Mouse (Mus musculus): ENCODE measurements around the gene Mrpl46. TPM values are rescaled to one million over a fixed set of nuclear protein-coding genes. Genes with fewer than 3 reads are reported as not detected.
A peak's percentile ranks its signal among the peaks of the same experiment; 100 is the strongest.

Gene Mrpl46
- polyA plus RNA-seq, 2 experiments, result 29.4 to 58.6 TPM

GRCm38 (mm10) chr7:78796624-78797023, 13.3 kb upstream of the Mrpl46 start:
- Histone ChIP-seq H3K4me1 (ENCODE audit: control insufficient read depth, insufficient read depth, low read length) (no peaks in the 10 kb centered on the region), H3K9ac (ENCODE audit: low read depth, low read length, severe bottlenecking) (no peak overlapping the region), H3K27me3 (ENCODE audit: control insufficient read depth, insufficient read depth, low read length) (no peaks in the 10 kb centered on the region), H3K9me3 (ENCODE audit: control insufficient read depth, low read length) (no peaks in the 10 kb centered on the region), H3K4me3 (replicated peaks; ENCODE audit: low read length) (no peak overlapping the region), H3K36me3 (ENCODE audit: control insufficient read depth, insufficient read depth, low read length) (peaks cover 12% of the 10 kb centered on the region), H3K27ac (replicated peaks; ENCODE audit: low read depth, low read length) (no peak overlapping the region), H3K4me2 (replicated peaks; ENCODE audit: low read depth, low read length, severe bottlenecking) (no peak overlapping the region)
- ATAC-seq (ENCODE audit: low FRiP score, low read depth) (no peak), DNase-seq (ENCODE audit: low spot score) (no peak)
- 85% methylated on average over 3 of the region's 3 CpGs for WGBS
- TF ChIP-seq POLR2A (IDR thresholded peaks at IDR 0.05; ENCODE audit: borderline replicate concordance, extremely low read depth, insufficient read depth, insufficient read length), result no peak

GRCm38 (mm10) chr7:78794571-78795092, 11.3 kb upstream of the Mrpl46 start:
- no peak for TF ChIP-seq POLR2A (IDR thresholded peaks at IDR 0.05; ENCODE audit: borderline replicate concordance, extremely low read depth, insufficient read depth, insufficient read length)
- H3K27ac ChIP-seq (replicated peaks; ENCODE audit: low read depth, low read length), result 0 out of 2 replicates have a peak overlapping the region, but pooled peaks have one; percentile 19
- ATAC-seq (ENCODE audit: low FRiP score, low read depth), result no peak
- no peak overlapping the region for H3K9ac ChIP-seq (ENCODE audit: low read depth, low read length, severe bottlenecking)
- H3K27me3 ChIP-seq (ENCODE audit: control insufficient read depth, insufficient read depth, low read length), result no peaks in the 10 kb centered on the region
- H3K4me1 ChIP-seq (ENCODE audit: control insufficient read depth, insufficient read depth, low read length), result no peaks in the 10 kb centered on the region
- H3K36me3 ChIP-seq (ENCODE audit: control insufficient read depth, insufficient read depth, low read length), result peaks cover 22% of the 10 kb centered on the region
- 59% methylated on average over 6 of the region's 6 CpGs for WGBS
- no peaks in the 10 kb centered on the region for H3K9me3 ChIP-seq (ENCODE audit: control insufficient read depth, low read length)
- H3K4me3 ChIP-seq (replicated peaks; ENCODE audit: low read length), result no peak overlapping the region
- H3K4me2 ChIP-seq (replicated peaks; ENCODE audit: low read depth, low read length, severe bottlenecking), result no peak overlapping the region
- no peak for DNase-seq (ENCODE audit: low spot score)

DNA sequence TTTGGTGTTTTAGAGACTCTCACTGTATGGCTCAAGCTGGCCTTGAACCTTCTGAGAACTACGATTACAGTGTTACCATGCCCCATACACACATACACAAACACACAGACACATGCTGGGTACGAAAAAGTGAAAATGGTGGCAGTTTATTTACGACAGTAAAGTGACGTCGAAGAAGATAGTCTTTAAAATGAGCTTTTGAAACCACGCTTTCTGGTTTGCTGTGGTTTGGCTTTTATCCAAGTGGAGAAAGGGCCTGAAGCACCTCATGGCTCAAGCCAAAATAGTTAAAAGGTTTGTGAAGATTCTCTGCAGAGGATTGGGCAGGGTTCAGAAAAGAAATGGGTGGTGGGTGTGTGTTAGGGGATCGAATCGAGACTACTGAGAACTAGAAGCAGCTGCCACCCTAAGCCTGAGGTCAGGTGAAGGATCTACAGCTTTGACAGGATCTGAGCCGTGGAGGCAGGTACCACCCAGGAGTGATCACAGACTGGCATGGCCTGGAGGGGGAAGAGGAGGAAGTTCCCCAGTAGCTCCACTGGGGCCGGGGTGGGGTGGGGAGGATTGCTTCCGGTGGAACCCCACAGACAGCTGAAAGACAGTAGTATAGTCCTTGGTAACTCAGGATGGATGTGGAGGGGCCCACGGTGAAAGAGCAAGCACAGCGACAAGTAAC, 10.7 kb upstream of the Mrpl46 start:
- Histone ChIP-seq H3K27me3 (ENCODE audit: control insufficient read depth, insufficient read depth, low read length) (no peaks in the 10 kb centered on the region), H3K4me2 (replicated peaks; ENCODE audit: low read depth, low read length, severe bottlenecking) (no peak overlapping the region), H3K9me3 (ENCODE audit: control insufficient read depth, low read length) (no peaks in the 10 kb centered on the region), H3K9ac (ENCODE audit: low read depth, low read length, severe bottlenecking) (no peak overlapping the region), H3K36me3 (ENCODE audit: control insufficient read depth, insufficient read depth, low read length) (peaks cover 28% of the 10 kb centered on the region), H3K4me1 (ENCODE audit: control insufficient read depth, insufficient read depth, low read length) (no peaks in the 10 kb centered on the region), H3K27ac (replicated peaks; ENCODE audit: low read depth, low read length) (no peak overlapping the region), H3K4me3 (replicated peaks; ENCODE audit: low read length) (no peak overlapping the region)
- DNase-seq (ENCODE audit: low spot score) (no peak), ATAC-seq (ENCODE audit: low FRiP score, low read depth) (no peak)
- no peak for TF ChIP-seq POLR2A (IDR thresholded peaks at IDR 0.05; ENCODE audit: borderline replicate concordance, extremely low read depth, insufficient read depth, insufficient read length)
- WGBS, result 78% methylated on average over 13 of the region's 13 CpGs

GRCm38 (mm10) chr7:78791359-78792222, 8.3 kb upstream of the Mrpl46 start:
- Histone ChIP-seq H3K9me3 (ENCODE audit: control insufficient read depth, low read length) (no peaks in the 10 kb centered on the region), H3K4me1 (ENCODE audit: control insufficient read depth, insufficient read depth, low read length) (no peaks in the 10 kb centered on the region), H3K27ac (replicated peaks; ENCODE audit: low read depth, low read length) (no peak overlapping the region), H3K4me3 (replicated peaks; ENCODE audit: low read length) (no peak overlapping the region), H3K36me3 (ENCODE audit: control insufficient read depth, insufficient read depth, low read length) (peaks cover 38% of the 10 kb centered on the region), H3K4me2 (replicated peaks; ENCODE audit: low read depth, low read length, severe bottlenecking) (no peak overlapping the region), H3K9ac (ENCODE audit: low read depth, low read length, severe bottlenecking) (no peak overlapping the region), H3K27me3 (ENCODE audit: control insufficient read depth, insufficient read depth, low read length) (no peaks in the 10 kb centered on the region)
- no peak for TF ChIP-seq POLR2A (IDR thresholded peaks at IDR 0.05; ENCODE audit: borderline replicate concordance, extremely low read depth, insufficient read depth, insufficient read length)
- DNase-seq (ENCODE audit: low spot score) (peak; percentile 88), ATAC-seq (ENCODE audit: low FRiP score, low read depth) (peak; percentile 65; the same call in 1 of the 2 replicates)
- WGBS, result 82% methylated on average over 15 of the region's 15 CpGs

GRCm38 (mm10) chr7:78787793-78788380, 4.6 kb upstream of the Mrpl46 start:
- Histone ChIP-seq H3K4me1 (ENCODE audit: control insufficient read depth, insufficient read depth, low read length) (peaks cover 4% of the 10 kb centered on the region; the same call in 1 of the 2 replicates), H3K36me3 (ENCODE audit: control insufficient read depth, insufficient read depth, low read length) (peaks cover 48% of the 10 kb centered on the region)

More at GRCm38 (mm10) chr7:78787793-78788380, 4.6 kb upstream of the Mrpl46 start:
- DNase-seq (ENCODE audit: low spot score) (no peak), ATAC-seq (ENCODE audit: low FRiP score, low read depth) (no peak)
- H3K4me2 ChIP-seq (replicated peaks; ENCODE audit: low read depth, low read length, severe bottlenecking), result no peak overlapping the region
- no peaks in the 10 kb centered on the region for H3K9me3 ChIP-seq (ENCODE audit: control insufficient read depth, low read length)
- no peak overlapping the region for H3K27ac ChIP-seq (replicated peaks; ENCODE audit: low read depth, low read length)
- no peak for TF ChIP-seq POLR2A (IDR thresholded peaks at IDR 0.05; ENCODE audit: borderline replicate concordance, extremely low read depth, insufficient read depth, insufficient read length)
- no peak overlapping the region for H3K4me3 ChIP-seq (replicated peaks; ENCODE audit: low read length)
- 93% methylated on average over 12 of the region's 12 CpGs for WGBS
- H3K27me3 ChIP-seq (ENCODE audit: control insufficient read depth, insufficient read depth, low read length), result no peaks in the 10 kb centered on the region
- H3K9ac ChIP-seq (ENCODE audit: low read depth, low read length, severe bottlenecking), result no peak overlapping the region
